Mouse (Mus musculus) hindbrain, embryonic 14.5 days (tissue): ENCODE data around the gene Cd79b. TPM values are rescaled to one million over a fixed set of nuclear protein-coding genes. Genes with fewer than 3 reads are reported as not detected.

Source experiments
- ATAC-seq: fragments of 200-750 bp; cut with Nextera tagmentation; 2 replicates; pipeline ENCODE4 v1.8.0; 2017; ENCODE audit warnings: moderate number of reproducible peaks, mild to moderate bottlenecking, moderate TSS enrichment, moderate library complexity; ENCODE audit not compliant: low FRiP score
- DNase-seq: peaks from one replicate; pipeline ENCODE4 v3.0.0-alpha.2; 2015; ENCODE audit warnings: low spot score
- H3K27ac ChIP-seq: fragments of 300-500 bp; sonication (generic); 2 replicates; pipeline ENCODE4 v1.5.1; 2014; ENCODE audit warnings: mild to moderate bottlenecking, moderate library complexity
- H3K27me3 ChIP-seq: fragments of 300-500 bp; sonication (generic); 2 replicates; pipeline ENCODE4 v1.6.1; 2014; ENCODE audit warnings: mild to moderate bottlenecking, low read length, mixed read lengths; ENCODE audit not compliant: control insufficient read depth, insufficient read depth
- H3K36me3 ChIP-seq: fragments of 300-500 bp; sonication (generic); replicated peaks from 2 replicates; pipeline ENCODE4 v1.6.1; 2014; ENCODE audit not compliant: control insufficient read depth, insufficient read depth
- H3K4me1 ChIP-seq: fragments of 300-500 bp; sonication (generic); replicated peaks from 2 replicates; pipeline ENCODE4 v1.6.1; 2014; ENCODE audit warnings: antibody characterized with exemption, low read length, mixed read lengths; ENCODE audit not compliant: control insufficient read depth, insufficient read depth
- H3K4me2 ChIP-seq: fragments of 300-500 bp; sonication (generic); replicated peaks from 2 replicates; pipeline ENCODE4 v1.6.1; 2014; ENCODE audit warnings: mild to moderate bottlenecking, moderate library complexity
- H3K4me3 ChIP-seq: fragments of 300-500 bp; sonication (generic); replicated peaks from 2 replicates; pipeline ENCODE4 v1.5.1; 2014; ENCODE audit warnings: mild to moderate bottlenecking, low read length
- H3K9ac ChIP-seq: fragments of 300-500 bp; sonication (generic); 2 replicates; pipeline ENCODE4 v1.6.1; 2014
- H3K9me3 ChIP-seq: fragments of 300-500 bp; sonication (generic); 2 replicates; pipeline ENCODE4 v1.6.1; 2016; ENCODE audit warnings: low read length; ENCODE audit not compliant: control insufficient read depth
- WGBS: fragments of 180-500 bp; shearing (Covaris S2); extraction: QIAGEN DNeasy Blood & Tissue Kit; methylation state at CpG from one replicate; pipeline ENCODE4 v1.1.7; 2014; 5-methylcytosine and 5-hydroxymethylcytosine counted together
- polyA plus RNA-seq: library from polyadenylated mRNA; unstranded; fragments of >200 nt; fragmentation: Nextera tagmentation; extraction: Ambion mirVana; gene quantifications from 2 replicates; pipeline ENCODE4 v1.2.1, GENCODE M21; 2014

The Cd79b gene
- polyA plus RNA-seq, 1 experiment from 2014 or later: 0.92 TPM

GRCm38 (mm10) chr11:106326475-106326874 lies 11.9 kb upstream of the Cd79b start:
- no peak for ATAC-seq
- Histone ChIP-seq H3K9ac (no peak overlapping the region), H3K4me2 (no peak overlapping the region), H3K27me3 (no peaks in the 10 kb centered on the region), H3K4me3 (no peak overlapping the region), H3K36me3 (no peaks in the 10 kb centered on the region), H3K27ac (no peak overlapping the region), H3K4me1 (no peaks in the 10 kb centered on the region), H3K9me3 (no peaks in the 10 kb centered on the region)
- no peak for DNase-seq
- WGBS: 87% methylated on average over 8 of the region's 8 CpGs

GRCm38 (mm10) chr11:106325566-106326206 lies 11.1 kb upstream of the Cd79b start:
- Histone ChIP-seq H3K4me1 (no peaks in the 10 kb centered on the region), H3K4me2 (no peak overlapping the region), H3K27ac (no peak overlapping the region), H3K27me3 (no peaks in the 10 kb centered on the region), H3K36me3 (no peaks in the 10 kb centered on the region), H3K4me3 (no peak overlapping the region), H3K9ac (no peak overlapping the region), H3K9me3 (no peaks in the 10 kb centered on the region)
- DNase-seq: peak; percentile 57
- no peak for ATAC-seq
- 76% methylated on average over 8 of the region's 8 CpGs for WGBS

- DNase-seq (no peak), ATAC-seq (no peak)
- H3K4me2 ChIP-seq: no peak overlapping the region
- H3K27ac ChIP-seq: no peak overlapping the region
- 64% methylated on average over 5 of the region's 5 CpGs for WGBS
- H3K4me1 ChIP-seq: no peaks in the 10 kb centered on the region
- no peak overlapping the region for H3K4me3 ChIP-seq
- no peaks in the 10 kb centered on the region for H3K9me3 ChIP-seq
- H3K27me3 ChIP-seq: no peaks in the 10 kb centered on the region
- no peak overlapping the region for H3K9ac ChIP-seq
- no peaks in the 10 kb centered on the region for H3K36me3 ChIP-seq
Observed at GRCm38 (mm10) chr11:106324858-106325257, 10.3 kb upstream of the Cd79b start.

- no peak overlapping the region for H3K4me2 ChIP-seq
- H3K27me3 ChIP-seq: no peaks in the 10 kb centered on the region
- WGBS: 83% methylated on average over 21 of the region's 21 CpGs
- no peak overlapping the region for H3K9ac ChIP-seq
- no peaks in the 10 kb centered on the region for H3K4me1 ChIP-seq
- no peak for DNase-seq
- H3K9me3 ChIP-seq: no peaks in the 10 kb centered on the region
- no peaks in the 10 kb centered on the region for H3K36me3 ChIP-seq
- H3K4me3 ChIP-seq: no peak overlapping the region
- H3K27ac ChIP-seq: no peak overlapping the region
- no peak for ATAC-seq
Observed at GRCm38 (mm10) chr11:106318406-106319366, 4.1 kb upstream of the Cd79b start.

- Histone ChIP-seq H3K4me1 (no peaks in the 10 kb centered on the region), H3K4me2 (no peak overlapping the region), H3K36me3 (no peaks in the 10 kb centered on the region), H3K4me3 (no peak overlapping the region), H3K27me3 (no peaks in the 10 kb centered on the region), H3K27ac (no peak overlapping the region), H3K9me3 (no peaks in the 10 kb centered on the region), H3K9ac (no peak overlapping the region)
- DNase-seq: no peak
- 84% methylated on average over 7 of the region's 7 CpGs for WGBS
- no peak for ATAC-seq
Observed at GRCm38 (mm10) chr11:106317801-106318200, 3.2 kb upstream of the Cd79b start.

GRCm38 (mm10) chr11:106316416-106316815 lies 1.9 kb upstream of the Cd79b start:
- Histone ChIP-seq H3K4me3 (no peak overlapping the region), H3K4me2 (no peak overlapping the region), H3K36me3 (no peaks in the 10 kb centered on the region), H3K27ac (no peak overlapping the region), H3K27me3 (no peaks in the 10 kb centered on the region), H3K9me3 (no peaks in the 10 kb centered on the region), H3K4me1 (no peaks in the 10 kb centered on the region), H3K9ac (no peak overlapping the region)
- ATAC-seq: no peak
- 86% methylated on average over 1 of the region's 1 CpGs for WGBS
- no peak for DNase-seq

GRCm38 (mm10) chr11:106313533-106313932 lies 1.0 kb downstream of the Cd79b start:
- Histone ChIP-seq H3K36me3 (no peaks in the 10 kb centered on the region), H3K4me2 (no peak overlapping the region), H3K4me3 (no peak overlapping the region), H3K27ac (no peak overlapping the region), H3K9ac (no peak overlapping the region), H3K4me1 (no peaks in the 10 kb centered on the region), H3K9me3 (no peaks in the 10 kb centered on the region), H3K27me3 (no peaks in the 10 kb centered on the region)
- ATAC-seq (no peak), DNase-seq (no peak)
- 84% methylated on average over 5 of the region's 5 CpGs for WGBS

GRCm38 (mm10) chr11:106310123-106310522 lies 4.4 kb downstream of the Cd79b start:
- no peak for DNase-seq
- Histone ChIP-seq H3K36me3 (no peaks in the 10 kb centered on the region), H3K27me3 (no peaks in the 10 kb centered on the region), H3K27ac (no peak overlapping the region), H3K4me3 (no peak overlapping the region), H3K4me1 (no peaks in the 10 kb centered on the region), H3K9me3 (no peaks in the 10 kb centered on the region), H3K4me2 (no peak overlapping the region), H3K9ac (no peak overlapping the region)
- 73% methylated on average over 5 of the region's 5 CpGs for WGBS
- no peak for ATAC-seq

- Histone ChIP-seq H3K4me1 (no peaks in the 10 kb centered on the region), H3K4me2 (no peak overlapping the region), H3K36me3 (no peaks in the 10 kb centered on the region), H3K27ac (no peak overlapping the region), H3K4me3 (no peak overlapping the region), H3K9ac (no peak overlapping the region), H3K9me3 (no peaks in the 10 kb centered on the region), H3K27me3 (no peaks in the 10 kb centered on the region)
- WGBS: 84% methylated on average over 11 of the region's 11 CpGs
- ATAC-seq (no peak), DNase-seq (no peak)
Observed at GRCm38 (mm10) chr11:106308162-106308561, 6.4 kb downstream of the Cd79b start.
